Mouse (Mus musculus) ovary, adult 18-20 months (tissue): Measurements from ENCODE around the gene Cyb5r1.
A peak's percentile ranks its signal among the peaks of the same experiment; 100 is the strongest.
"Not testable (repeated sequence)": the region's sequence is repeated elsewhere in the genome, so short reads cannot be mapped to it uniquely, and the experiment has no call there.

Experiments used
- DNase-seq: peaks from one replicate; pipeline ENCODE4 v3.0.0; 2022; ENCODE audit warnings: low spot score, mixed read lengths

The Cyb5r1 gene

GRCm38 (mm10) chr1:134414501-134415167 is 9.3 kb downstream of the Cyb5r1 start:
- DNase-seq: no peak

- peak; percentile 97 for DNase-seq
These were observed 9.9 kb downstream of the Cyb5r1 start, which contains the start of gene Adipor1 for GRCm38 (mm10) chr1:134415168-134415831. Gene Adipor1, plus strand, starts transcription at chr1:134415378.

- DNase-seq: no peak
These were observed 13.1 kb downstream of the Cyb5r1 start for GRCm38 (mm10) chr1:134418414-134418975.

- DNase-seq: no peak
These were observed 13.8 kb downstream of the Cyb5r1 start for GRCm38 (mm10) chr1:134419176-134419575.

GRCm38 (mm10) chr1:134419751-134420458 is 14.5 kb downstream of the Cyb5r1 start:
- no peak for DNase-seq

- no peak for DNase-seq
These were observed 18.6 kb downstream of the Cyb5r1 start for GRCm38 (mm10) chr1:134423911-134424310.

GRCm38 (mm10) chr1:134426289-134426688 is 20.9 kb downstream of the Cyb5r1 start:
- DNase-seq: no peak

- no peak for DNase-seq
These were observed 27.6 kb downstream of the Cyb5r1 start for GRCm38 (mm10) chr1:134433002-134433401.

- DNase-seq: no peak
These were observed 28.1 kb downstream of the Cyb5r1 start for GRCm38 (mm10) chr1:134433473-134433872.

GRCm38 (mm10) chr1:134435414-134435813 is 30.1 kb downstream of the Cyb5r1 start:
- no peak for DNase-seq

GRCm38 (mm10) chr1:134440437-134440836 is 35.1 kb downstream of the Cyb5r1 start:
- no peak for DNase-seq

- DNase-seq: not testable (repeated sequence)
These were observed 36.4 kb downstream of the Cyb5r1 start for GRCm38 (mm10) chr1:134441737-134442136.

GRCm38 (mm10) chr1:134442394-134442793 is 37.0 kb downstream of the Cyb5r1 start:
- DNase-seq: no peak

GRCm38 (mm10) chr1:134443288-134443687 is 37.9 kb downstream of the Cyb5r1 start:
- DNase-seq: not testable (repeated sequence)

GRCm38 (mm10) chr1:134445418-134445817 is 40.1 kb downstream of the Cyb5r1 start:
- DNase-seq: no peak

GRCm38 (mm10) chr1:134448537-134448936 is 43.2 kb downstream of the Cyb5r1 start:
- DNase-seq: not testable (repeated sequence)

GRCm38 (mm10) chr1:134450201-134450600 is 44.8 kb downstream of the Cyb5r1 start:
- no peak for DNase-seq

GRCm38 (mm10) chr1:134450986-134451385 is 45.6 kb downstream of the Cyb5r1 start:
- DNase-seq: no peak

GRCm38 (mm10) chr1:134454904-134455824 is 49.8 kb downstream of the Cyb5r1 start, which contains the start of gene Klhl12:
Gene Klhl12, plus strand, starts transcription at chr1:134455531.
- peak; percentile 85 for DNase-seq

GRCm38 (mm10) chr1:134456060-134456459 is 50.7 kb downstream of the Cyb5r1 start:
- DNase-seq: no peak

GRCm38 (mm10) chr1:134458139-134458727 is 52.9 kb downstream of the Cyb5r1 start:
- DNase-seq: no peak
